Mouse (Mus musculus): ENCODE measurements around the gene Sgcd.

The Sgcd gene

GRCm38 (mm10) chr11:46912656-46913237 is 1076.0 kb downstream of the Sgcd start:
- DNase-seq = no peak

GRCm38 (mm10) chr11:46904281-46904680 is 1084.5 kb downstream of the Sgcd start:
- no peak for DNase-seq

- no peak for DNase-seq
These were observed 1099.7 kb downstream of the Sgcd start for GRCm38 (mm10) chr11:46889093-46889492.

DNA sequence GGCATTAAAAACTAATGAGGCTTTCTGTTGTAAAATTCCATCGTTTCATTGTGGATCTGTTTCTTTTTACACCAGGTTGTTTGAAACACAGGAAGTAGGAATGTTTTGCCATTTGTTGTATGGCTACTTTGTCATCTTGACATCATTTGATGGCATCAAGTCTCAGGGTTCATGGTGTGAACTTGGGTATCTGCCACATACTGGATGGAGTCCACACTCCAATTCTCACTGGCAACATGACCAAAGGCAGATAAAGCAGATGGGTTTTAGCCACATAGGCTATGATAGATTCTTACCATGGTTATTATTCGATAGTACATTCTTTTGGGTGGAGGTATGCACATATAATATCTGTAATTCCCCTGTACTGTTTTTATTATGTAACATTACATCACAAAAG is 1106.3 kb downstream of the Sgcd start:
- DNase-seq = no peak

GRCm38 (mm10) chr11:46875774-46876173 is 1113.0 kb downstream of the Sgcd start:
- peak; percentile 5 for DNase-seq

- no peak for DNase-seq
These were observed 1120.2 kb downstream of the Sgcd start for GRCm38 (mm10) chr11:46868594-46868993.

- peak; percentile 29 for DNase-seq
These were observed 1124.0 kb downstream of the Sgcd start for GRCm38 (mm10) chr11:46864809-46865208.

DNA sequence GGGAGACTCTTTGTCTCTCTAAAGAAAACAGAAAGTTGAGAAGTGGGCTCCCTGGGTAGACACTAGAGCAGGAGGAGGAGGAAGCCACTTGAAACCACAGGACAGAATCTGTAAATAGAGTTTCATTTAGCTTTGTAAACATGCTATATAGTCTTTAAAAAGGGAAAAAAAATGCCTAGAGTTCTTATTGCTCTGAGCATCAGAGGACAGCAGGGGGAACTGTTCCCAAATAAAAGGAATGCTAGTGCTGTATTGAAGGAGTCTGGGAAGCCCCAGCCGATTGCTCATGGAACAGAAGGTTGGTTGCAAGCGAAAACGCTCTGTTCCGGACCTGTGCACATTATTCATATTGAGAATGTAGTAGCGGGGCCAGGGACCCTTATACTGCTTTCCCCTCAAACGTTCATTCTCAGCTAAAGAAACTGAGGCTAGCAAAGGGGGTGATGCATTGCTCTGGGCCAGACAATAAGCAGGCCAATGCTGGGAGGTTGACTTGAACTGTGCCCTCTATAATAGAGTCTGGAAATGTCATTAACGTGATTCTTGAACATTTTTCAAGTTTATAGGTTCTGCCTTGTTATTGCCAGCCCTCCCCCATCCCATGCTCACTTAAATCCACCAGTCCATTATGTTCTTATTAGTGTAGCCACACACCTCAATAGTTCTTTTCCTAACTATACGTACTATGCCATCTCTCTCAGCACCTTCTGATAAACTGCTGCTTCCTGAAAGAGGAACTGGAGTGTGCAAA is 1140.4 kb downstream of the Sgcd start:
- DNase-seq = peak; percentile 26

GRCm38 (mm10) chr11:46847827-46848220 is 1140.9 kb downstream of the Sgcd start:
- no peak for DNase-seq

- no peak for DNase-seq
These were observed 1142.1 kb downstream of the Sgcd start for GRCm38 (mm10) chr11:46846661-46847060.

Data from right cerebral cortex, postnatal 14 days (tissue).